Mouse (Mus musculus): ENCODE data around the gene Pcbp3. TPM values are rescaled to one million over a fixed set of nuclear protein-coding genes. Genes with fewer than 3 reads are reported as not detected.

The Pcbp3 gene
- total and polyA plus RNA-seq, 3 experiments: not detected

DNA sequence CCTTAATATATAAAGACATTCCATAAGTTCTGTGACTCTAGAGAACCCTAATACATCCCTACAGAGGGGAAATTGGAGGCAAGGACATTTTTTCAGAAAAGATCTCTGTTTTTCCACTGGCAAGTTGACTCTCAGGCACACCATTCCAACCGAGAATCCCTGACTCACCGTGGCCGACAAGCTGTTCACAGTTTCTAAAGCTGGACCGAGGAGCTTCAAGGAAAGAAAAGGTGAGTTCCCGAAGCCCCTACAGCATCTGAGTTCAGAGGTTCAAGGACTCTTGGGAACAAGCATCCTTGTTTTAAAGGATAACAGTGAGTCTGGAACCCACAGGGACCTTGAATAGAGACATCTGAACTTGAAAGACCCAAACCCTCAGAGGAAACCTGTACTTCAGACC is 26.9 kb upstream of the Pcbp3 start:
- Histone ChIP-seq H3K9me3 (replicated peaks; ENCODE audit: low read length) (peaks cover 3% of the 10 kb centered on the region), H3K79me2 (replicated peaks; ENCODE audit: control insufficient read depth, extremely low read depth, insufficient read depth, poor library complexity, severe bottlenecking) (no peaks in the 10 kb centered on the region), H3K27me3 (replicated peaks) (peaks cover 63% of the 10 kb centered on the region), H3K4me1 (ENCODE audit: control insufficient read depth in 1 of 2, insufficient read depth in 2 of 2) (no peaks in the 10 kb centered on the region), H3K4me2 (ENCODE audit: insufficient read depth, low read depth, poor library complexity, severe bottlenecking) (no peak overlapping the region), H3K36me3 (replicated peaks in 1 of 2; ENCODE audit: control insufficient read depth in 1 of 2, insufficient read depth in 1 of 2, low read length in 1 of 2) (no peaks in the 10 kb centered on the region), H3K4me3 (replicated peaks in 1 of 3; ENCODE audit: low read depth in 2 of 3, low read length in 2 of 3, poor library complexity in 1 of 3) (no peak overlapping the region), H3K27ac (ENCODE audit: insufficient read depth, low read depth) (no peak overlapping the region), H3K9ac (ENCODE audit: insufficient read depth, low read depth) (no peak overlapping the region)
- dilution Hi-C loops (cut with MboI; ENCODE audit: extremely low pct_ligation_motif_present, extremely low pct_unique_long_range_greater_than_20kb, low sequenced_read_pairs): no loop called here
- TF ChIP-seq ZNF384 (IDR thresholded peaks at IDR 0.05; ENCODE audit: low read depth, low read length) (no peak), BHLHE40 (IDR thresholded peaks at IDR 0.05; ENCODE audit: low read depth, low read length) (no peak), CHD1 (IDR thresholded peaks at IDR 0.05; ENCODE audit: low read depth, low read length) (no peak), MXI1 (IDR thresholded peaks at IDR 0.05; ENCODE audit: low read depth, low read length) (no peak), MAZ (IDR thresholded peaks at IDR 0.05; ENCODE audit: low read depth, low read length) (no peak), GABPA (IDR thresholded peaks at IDR 0.05; ENCODE audit: insufficient replicate concordance, low read depth, low read length) (no peak), MAFK (IDR thresholded peaks at IDR 0.05; ENCODE audit: insufficient replicate concordance, low read length) (no peak), ZKSCAN1 (IDR thresholded peaks at IDR 0.05; ENCODE audit: borderline replicate concordance, low read depth, low read length) (no peak), CTCF (conservative IDR thresholded peaks at IDR 0.05 in 1 of 2, IDR thresholded peaks at IDR 0.05 in 1 of 2; ENCODE audit: low read depth in 2 of 2, low read length in 2 of 2) (no peak), SMC3 (IDR thresholded peaks at IDR 0.05; ENCODE audit: low read depth, low read length) (no peak), POLR2A (IDR thresholded peaks at IDR 0.05; ENCODE audit: low read depth, low read length) (no peak), USF2 (conservative IDR thresholded peaks at IDR 0.05; ENCODE audit: low read depth, low read length) (no peak), POLR2AphosphoS2 (IDR thresholded peaks at IDR 0.05; ENCODE audit: low read depth, low read length) (no peak), MAX (IDR thresholded peaks at IDR 0.05; ENCODE audit: low read length) (no peak), UBTF (IDR thresholded peaks at IDR 0.05; ENCODE audit: low read depth, low read length) (no peak)
- in situ Hi-C loops (cut with MboI; ENCODE audit: low pct_ligation_motif_present, low pct_unique_long_range_greater_than_20kb, low sequenced_read_pairs): no loop called here
- no peak for DNase-seq (ENCODE audit: extremely low read depth)

DNA sequence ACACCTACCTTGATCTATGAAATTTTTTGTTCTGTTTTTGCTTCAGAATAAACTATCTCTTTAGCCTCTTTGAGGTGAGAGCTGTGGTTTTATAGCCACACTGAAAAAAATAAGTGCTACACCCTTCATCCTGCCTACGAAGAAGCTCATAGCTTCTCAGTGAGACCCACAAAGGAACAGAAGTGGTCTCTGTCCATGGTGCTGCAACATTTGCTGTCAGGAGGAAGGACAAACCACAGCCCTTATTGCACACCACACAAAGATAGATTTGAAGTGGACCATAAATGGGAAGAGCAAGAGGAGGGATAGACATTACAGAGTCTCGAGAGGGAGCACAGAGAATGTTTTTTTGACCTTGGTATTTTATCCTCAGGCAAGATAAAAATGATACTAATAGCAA is 16.4 kb upstream of the Pcbp3 start:
- Histone ChIP-seq H3K4me1 (ENCODE audit: control insufficient read depth in 1 of 2, insufficient read depth in 2 of 2) (no peaks in the 10 kb centered on the region), H3K4me2 (ENCODE audit: insufficient read depth, low read depth, poor library complexity, severe bottlenecking) (no peak overlapping the region), H3K79me2 (replicated peaks; ENCODE audit: control insufficient read depth, extremely low read depth, insufficient read depth, poor library complexity, severe bottlenecking) (no peaks in the 10 kb centered on the region), H3K36me3 (replicated peaks in 1 of 2; ENCODE audit: control insufficient read depth in 1 of 2, insufficient read depth in 1 of 2, low read length in 1 of 2) (no peaks in the 10 kb centered on the region), H3K27ac (ENCODE audit: insufficient read depth, low read depth) (no peak overlapping the region), H3K9ac (ENCODE audit: insufficient read depth, low read depth) (no peak overlapping the region), H3K9me3 (replicated peaks; ENCODE audit: low read length) (peaks cover 6% of the 10 kb centered on the region), H3K27me3 (replicated peaks) (peaks cover 49% of the 10 kb centered on the region), H3K4me3 (replicated peaks in 1 of 3; ENCODE audit: low read depth in 2 of 3, low read length in 2 of 3, poor library complexity in 1 of 3) (no peak overlapping the region)
- TF ChIP-seq POLR2A (IDR thresholded peaks at IDR 0.05; ENCODE audit: low read depth, low read length): no peak
- no peak for TF ChIP-seq HCFC1 (IDR thresholded peaks at IDR 0.05; ENCODE audit: low read depth, low read length)
- no peak for TF ChIP-seq ELF1 (IDR thresholded peaks at IDR 0.05; ENCODE audit: low read depth, low read length)
- TF ChIP-seq MAFK (IDR thresholded peaks at IDR 0.05; ENCODE audit: insufficient replicate concordance, low read length): no peak
- no peak for TF ChIP-seq NRF1 (IDR thresholded peaks at IDR 0.05; ENCODE audit: low read depth, low read length)
- TF ChIP-seq MYC (IDR thresholded peaks at IDR 0.05; ENCODE audit: low read depth, low read length): no peak
- TF ChIP-seq CHD2 (IDR thresholded peaks at IDR 0.05; ENCODE audit: low read length): no peak
- TF ChIP-seq ETS1 (conservative IDR thresholded peaks at IDR 0.05; ENCODE audit: low read depth, low read length): no peak
- TF ChIP-seq POLR2AphosphoS2 (IDR thresholded peaks at IDR 0.05; ENCODE audit: low read depth, low read length): no peak
- TF ChIP-seq RAD21 (IDR thresholded peaks at IDR 0.05; ENCODE audit: low read depth, low read length): no peak
- dilution Hi-C loops (cut with MboI; ENCODE audit: extremely low pct_ligation_motif_present, extremely low pct_unique_long_range_greater_than_20kb, low sequenced_read_pairs) (no loop called here), in situ Hi-C loops (cut with MboI; ENCODE audit: low pct_ligation_motif_present, low pct_unique_long_range_greater_than_20kb, low sequenced_read_pairs) (no loop called here)
- no peak for DNase-seq (ENCODE audit: extremely low read depth)

Data from CH12.LX (cell line).